Mouse (Mus musculus) left cerebral cortex, postnatal 36 days (tissue): Measurements from ENCODE around the gene Omt2a. TPM values are rescaled to one million over a fixed set of nuclear protein-coding genes. Genes with fewer than 3 reads are reported as not detected.
"Not testable (repeated sequence)": the region's sequence is repeated elsewhere in the genome, so short reads cannot be mapped to it uniquely, and the experiment has no call there.

Source experiments
- DNase-seq, 2 experiments: peaks; one replicate each; pipeline ENCODE4 v3.0.0; 2021 to 2022; ENCODE audit warnings: low spot score in 2 of 2, mixed read lengths in 1 of 2
- intact Hi-C: fragments of 180-260 bp; cut with DNase I; formaldehyde crosslinking; loops from one replicate; pipeline ENCODE4 v1.15.1; 2025
- total RNA-seq, 2 experiments: library from RNA; stranded (reverse); gene quantifications; 2 replicates each; pipeline ENCODE4 v1.2.3; 2021

Omt2a gene
- not detected for total RNA-seq

GRCm38 (mm10) chr9:78314696-78315095 lies at the start of gene Omt2a:
Gene Omt2a (minus strand): TSS chr9:78314796.
- intact Hi-C loops = no loop called here
- DNase-seq = no peak

DNA sequence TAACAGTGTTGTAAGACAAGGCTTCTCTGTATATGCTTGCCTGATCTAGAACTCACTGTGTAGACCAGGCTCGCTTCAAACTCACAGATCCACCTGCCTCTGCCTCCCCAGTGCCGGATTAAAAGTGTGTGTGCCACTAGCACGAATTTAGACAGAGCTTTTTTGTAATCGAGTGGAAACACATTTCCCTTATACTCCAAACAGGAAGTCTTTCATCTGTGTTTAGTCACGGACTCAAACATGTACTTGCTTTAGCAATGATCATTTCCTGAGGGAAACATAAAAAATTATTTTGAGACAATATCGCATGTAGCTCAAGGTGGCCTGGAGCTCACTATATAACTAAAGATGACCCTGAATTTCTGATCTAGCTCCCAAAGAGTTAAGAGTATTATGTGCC lies 48.8 kb upstream of the Omt2a start:
- intact Hi-C loops = no loop called here
- no peak for DNase-seq

GRCm38 (mm10) chr9:78360484-78360872 lies 45.9 kb upstream of the Omt2a start:
- intact Hi-C loops = no loop called here
- no peak for DNase-seq

DNA sequence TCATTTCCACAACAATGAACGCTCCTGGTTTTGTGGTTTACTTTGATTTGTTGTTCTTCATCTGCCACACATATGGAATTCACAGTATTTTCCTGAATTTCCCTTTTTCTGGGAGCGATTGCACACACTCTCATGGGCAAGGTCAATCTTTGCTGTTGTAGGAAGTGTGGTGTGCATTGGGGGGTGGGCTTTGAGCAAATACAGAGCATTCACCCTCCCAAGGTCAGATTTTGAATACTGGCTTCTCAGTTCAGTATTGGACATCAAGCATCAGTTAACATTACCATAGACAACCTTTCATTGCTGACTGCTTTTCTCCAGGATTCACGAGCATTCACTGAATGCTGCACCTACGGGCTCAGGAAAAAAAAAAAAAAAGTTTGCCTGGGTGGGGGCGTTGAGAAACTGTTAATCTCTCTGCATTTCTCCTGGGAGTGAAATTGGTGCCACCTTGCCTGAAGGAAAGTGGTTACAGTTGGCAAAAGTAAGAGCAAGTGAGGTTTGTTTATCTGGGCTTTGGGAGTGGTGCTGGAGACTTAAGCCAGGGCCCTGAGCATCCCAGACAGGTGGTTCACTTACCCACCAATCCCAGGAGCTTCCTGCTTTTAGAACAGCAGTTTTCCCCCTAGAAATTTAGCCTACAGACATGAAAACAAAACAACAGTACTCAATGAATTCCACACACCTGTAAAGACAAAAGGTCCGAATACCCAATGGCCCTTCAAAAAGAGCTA lies 45.3 kb upstream of the Omt2a start:
- intact Hi-C loops = loop anchor here (5.0 kb wide), 1 partner anchor 192 kb away; no protein-coding TSS in a partner anchor

DNA sequence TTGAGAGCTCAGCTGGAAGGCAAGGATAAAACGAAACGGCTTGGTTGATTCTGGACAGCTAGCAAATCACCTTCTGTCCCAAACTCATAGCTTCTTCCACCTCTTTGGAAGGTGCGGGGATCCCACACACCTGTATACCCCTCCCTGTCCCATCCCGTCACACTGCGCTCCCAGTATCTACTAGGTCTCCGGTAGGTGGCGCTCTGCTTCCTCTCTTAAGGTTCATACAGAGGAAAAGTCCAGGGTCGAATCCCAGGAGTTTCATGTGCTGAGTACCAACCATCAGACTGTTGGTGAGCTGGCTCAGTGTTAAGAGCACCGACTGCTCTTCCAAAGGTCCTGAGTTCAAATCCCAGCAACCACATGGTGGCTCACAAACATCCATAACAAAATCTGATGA lies 43.5 kb upstream of the Omt2a start:
- peak; percentile 15 to 28 for DNase-seq
- intact Hi-C loops = loop anchor here (5.0 kb wide), 1 partner anchor 194 kb away; no protein-coding TSS in a partner anchor

More for the DNA sequence above, 45.3 kb upstream of the Omt2a start:
- no peak for DNase-seq

DNA sequence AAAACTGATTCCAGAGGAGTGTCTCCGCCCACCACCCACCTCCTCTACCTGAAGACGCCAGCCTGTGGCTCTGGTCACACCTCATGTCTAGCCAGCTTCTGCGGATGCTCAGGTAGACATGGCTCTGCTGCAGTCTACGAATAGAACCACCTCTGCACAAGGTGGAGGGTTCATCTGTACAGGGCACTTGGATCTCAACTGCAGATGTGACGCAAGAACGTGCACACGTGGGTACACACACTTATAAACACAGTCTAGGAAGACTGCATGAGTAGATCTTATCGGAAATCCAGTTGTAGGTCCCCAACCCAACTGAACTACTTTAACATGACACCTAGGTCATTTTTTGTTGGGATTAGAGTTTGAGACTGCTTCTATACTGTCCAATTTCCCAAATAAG lies 41.0 kb upstream of the Omt2a start, which contains the start of gene Gsta2:
Gene Gsta2 (minus strand): TSS at position 178 of the 400 bp plus-strand sequence.
- intact Hi-C loops = loop anchor here (5.0 kb wide), 1 partner anchor 197 kb away; no protein-coding TSS in a partner anchor
- DNase-seq = no peak

- intact Hi-C loops = loop anchor here (5.0 kb wide), 1 partner anchor 197 kb away; no protein-coding TSS in a partner anchor
These were observed 40.3 kb upstream of the Omt2a start for GRCm38 (mm10) chr9:78354665-78355578.

DNA sequence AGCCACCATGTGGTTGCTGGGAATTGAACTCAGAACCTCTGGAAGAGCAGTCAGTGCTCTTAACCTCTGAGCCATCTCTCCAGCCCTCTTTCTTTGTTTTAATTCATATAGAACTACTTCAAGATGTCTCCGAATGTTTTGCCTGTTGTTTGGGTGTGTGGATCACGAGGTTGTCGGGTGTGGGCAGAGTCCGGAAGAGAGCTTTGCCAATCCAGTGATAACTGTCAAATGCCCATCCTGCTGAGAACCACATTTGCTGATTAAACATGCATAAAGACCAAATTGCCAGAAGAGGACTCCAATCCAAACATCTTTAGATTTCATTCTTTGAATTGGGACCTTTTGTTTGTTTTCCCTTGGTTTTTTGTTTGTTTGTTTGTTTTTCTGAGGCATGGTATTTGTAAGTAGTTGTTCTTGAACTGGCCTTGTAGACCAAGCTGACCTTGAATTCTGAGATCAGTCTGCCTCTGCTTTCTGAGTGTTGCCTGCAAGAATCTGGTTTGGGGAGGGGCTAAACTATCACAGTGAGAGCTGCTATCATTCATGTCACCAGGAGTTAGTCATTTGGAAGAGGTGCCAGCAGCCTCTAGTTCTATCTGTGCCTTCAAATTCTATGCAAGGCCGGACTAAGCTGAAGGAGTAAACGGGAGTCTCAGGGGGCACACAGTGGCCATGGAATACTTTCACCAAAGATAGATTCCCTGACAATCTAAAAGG lies 37.1 kb upstream of the Omt2a start:
- intact Hi-C loops = no loop called here
- DNase-seq = no peak

More at GRCm38 (mm10) chr9:78354665-78355578, 40.3 kb upstream of the Omt2a start:
- DNase-seq = no peak

DNA sequence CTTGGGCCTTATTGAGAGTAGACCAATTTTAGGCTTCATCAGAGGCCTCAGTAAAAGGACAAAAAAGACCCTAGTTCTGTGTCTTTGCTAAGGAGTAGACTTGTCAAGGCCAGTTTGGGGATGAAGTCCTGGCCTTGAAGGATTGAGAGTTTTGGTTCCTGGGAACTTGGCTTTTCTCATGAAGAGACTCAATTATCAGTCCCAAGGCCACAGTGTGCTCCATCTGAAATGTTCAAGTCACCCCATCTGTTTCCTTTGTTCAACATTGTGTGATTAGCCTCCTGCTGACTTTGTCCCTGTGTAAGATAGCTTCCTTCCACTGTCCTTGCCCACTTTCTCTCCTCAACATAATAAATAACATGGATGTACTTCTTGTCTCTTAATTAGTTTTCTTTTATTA lies 35.4 kb upstream of the Omt2a start:
- DNase-seq, intact Hi-C loops: not testable (repeated sequence)

DNA sequence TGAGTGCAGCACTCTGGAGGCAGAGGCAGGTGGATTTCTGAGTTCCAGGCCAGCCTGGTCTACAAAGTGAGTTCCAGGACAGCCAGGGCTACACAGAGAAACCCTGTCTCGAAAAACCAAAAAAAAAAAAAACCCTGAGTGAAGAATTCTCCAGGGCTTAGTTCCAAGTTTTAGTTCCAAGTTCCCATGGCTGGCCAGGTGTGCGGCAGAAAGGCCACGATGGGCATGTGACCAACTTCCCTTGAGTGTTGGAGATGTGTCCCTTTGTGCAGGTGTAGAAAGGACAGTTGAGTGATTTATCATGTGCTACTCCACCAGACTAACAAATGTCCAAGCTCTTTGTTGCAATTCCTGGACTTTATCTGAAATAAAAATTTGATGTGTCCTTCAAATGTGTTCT lies 34.5 kb upstream of the Omt2a start:
- intact Hi-C loops = loop anchor here (10.0 kb wide), 1 partner anchor 54 kb away; no protein-coding TSS in a partner anchor
- not testable (repeated sequence) for DNase-seq

DNA sequence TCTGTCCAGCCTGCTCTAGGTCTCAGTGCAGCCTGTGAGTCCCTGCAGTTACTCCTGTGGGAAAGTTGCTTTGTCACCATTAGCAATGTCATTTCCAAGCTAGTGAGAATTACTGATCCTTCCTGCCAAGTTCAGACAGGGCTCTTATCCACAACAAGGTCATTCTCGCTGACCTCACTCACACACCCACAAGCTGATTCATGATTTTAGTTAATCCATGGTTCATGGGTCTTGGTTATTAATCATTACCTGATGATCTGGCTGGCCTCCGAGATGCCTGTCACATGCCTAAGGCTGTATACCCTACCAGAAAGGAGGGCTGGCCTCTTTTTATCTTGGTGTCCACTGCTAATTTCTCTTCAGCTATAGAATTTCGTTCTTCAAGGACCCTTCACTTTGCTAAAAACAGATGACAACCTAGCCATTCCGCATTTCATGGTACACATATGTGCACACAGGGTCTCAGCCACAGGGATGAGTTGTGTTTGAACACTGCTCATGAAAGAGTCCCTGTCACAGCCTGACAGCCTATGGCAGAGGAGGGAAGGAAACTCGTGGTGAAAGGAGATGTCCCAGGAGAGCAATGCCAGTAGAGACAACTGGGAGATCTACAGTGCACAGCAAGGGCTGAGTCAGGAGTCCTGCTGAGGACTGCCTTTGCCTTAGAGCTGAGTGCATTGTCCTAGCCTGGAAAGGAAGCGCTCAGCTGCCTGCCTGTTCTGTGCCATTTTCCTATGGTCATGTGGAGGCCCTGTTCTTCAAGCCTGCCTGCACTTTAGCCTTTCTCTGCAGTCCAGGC lies 33.8 kb upstream of the Omt2a start:
- intact Hi-C loops = loop anchor here (10.0 kb wide), 1 partner anchor 54 kb away; no protein-coding TSS in a partner anchor
- not testable (repeated sequence) for DNase-seq

DNA sequence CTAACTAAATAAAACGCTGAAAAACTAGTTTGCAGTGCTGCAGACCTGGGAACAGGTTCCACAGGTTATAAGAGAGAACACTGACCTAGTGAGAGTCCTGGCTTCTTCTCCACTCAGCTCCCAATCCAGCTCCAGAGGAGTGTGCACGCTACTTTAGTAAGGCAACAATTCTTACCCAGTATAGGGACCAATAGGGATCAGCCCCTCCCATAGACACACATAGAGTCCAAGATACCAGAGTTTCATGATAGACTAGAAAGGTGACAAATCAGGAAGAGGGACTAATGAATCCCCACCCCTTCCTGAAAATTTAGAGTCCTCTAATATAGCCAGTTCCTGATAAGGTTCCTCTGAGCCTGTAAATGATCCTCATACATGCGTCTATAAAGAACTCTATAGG lies 32.4 kb upstream of the Omt2a start:
- no peak for DNase-seq
- intact Hi-C loops = loop anchor here (10.0 kb wide), 1 partner anchor 52 kb away; no protein-coding TSS in a partner anchor

DNA sequence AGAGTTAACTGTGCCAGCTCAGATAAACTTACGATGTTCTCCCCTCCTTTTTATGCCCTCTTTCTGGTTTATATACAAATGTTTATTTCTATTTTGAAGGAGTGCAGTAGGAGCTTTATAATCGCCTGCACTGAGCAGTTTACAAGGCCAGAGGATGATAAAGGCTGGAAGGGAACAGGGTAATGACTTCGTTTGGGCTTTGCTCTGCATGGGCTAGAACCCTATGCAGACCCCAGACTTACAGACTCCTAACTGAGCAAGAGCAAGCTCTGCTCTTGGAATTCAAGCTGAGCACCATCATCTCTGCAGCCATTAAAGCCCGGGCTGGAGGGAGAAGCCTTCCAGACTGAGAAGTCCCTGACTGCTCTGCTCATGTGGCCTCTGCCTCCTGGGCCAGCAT lies 30.6 kb upstream of the Omt2a start:
- DNase-seq = not testable (repeated sequence)
- intact Hi-C loops = loop anchor here (10.0 kb wide), 1 partner anchor 50 kb away; no protein-coding TSS in a partner anchor

DNA sequence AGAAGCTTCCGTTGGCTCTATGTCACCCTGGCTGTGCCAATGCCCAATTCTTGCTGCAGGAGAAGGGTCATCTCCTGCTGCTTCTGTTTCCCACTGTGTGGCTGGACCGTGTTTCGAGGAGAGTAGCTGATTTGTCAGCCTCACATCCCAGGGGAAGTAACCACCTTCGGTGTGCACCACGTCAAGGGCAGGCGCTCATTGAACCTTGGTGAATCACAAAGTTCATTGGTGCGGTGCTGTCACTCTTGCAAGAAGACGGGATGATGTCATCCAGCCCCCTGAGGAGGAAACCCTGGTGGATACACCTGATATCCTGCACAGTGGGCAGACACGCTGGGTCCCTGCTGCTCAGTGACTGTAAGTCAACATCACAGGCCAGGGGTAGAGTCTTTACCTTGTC lies 28.5 kb upstream of the Omt2a start:
- intact Hi-C loops = loop anchor here (10.0 kb wide), 1 partner anchor 48 kb away; no protein-coding TSS in a partner anchor
- DNase-seq = not testable (repeated sequence)

DNA sequence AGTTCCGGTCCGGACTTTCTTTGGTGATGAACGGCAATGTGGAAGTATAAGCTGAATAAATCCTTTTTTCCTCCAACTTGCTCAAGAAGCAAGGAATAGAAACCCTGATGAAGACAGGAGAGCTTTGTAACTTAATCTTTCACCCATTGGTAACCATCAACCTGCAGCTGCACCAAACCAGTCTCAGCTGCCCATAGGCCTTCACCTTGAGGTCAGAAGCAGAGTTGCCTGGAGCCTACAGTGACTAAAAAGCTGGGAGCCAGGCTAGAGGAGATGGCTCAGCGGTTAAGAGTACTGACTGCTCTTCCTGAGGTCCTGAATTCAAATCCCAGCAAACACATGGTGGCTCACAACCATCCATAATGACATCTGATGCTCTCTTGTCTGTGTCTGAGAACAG lies 27.9 kb upstream of the Omt2a start:
- intact Hi-C loops = loop anchor here (10.0 kb wide), 1 partner anchor 48 kb away; no protein-coding TSS in a partner anchor
- not testable (repeated sequence) for DNase-seq

DNA sequence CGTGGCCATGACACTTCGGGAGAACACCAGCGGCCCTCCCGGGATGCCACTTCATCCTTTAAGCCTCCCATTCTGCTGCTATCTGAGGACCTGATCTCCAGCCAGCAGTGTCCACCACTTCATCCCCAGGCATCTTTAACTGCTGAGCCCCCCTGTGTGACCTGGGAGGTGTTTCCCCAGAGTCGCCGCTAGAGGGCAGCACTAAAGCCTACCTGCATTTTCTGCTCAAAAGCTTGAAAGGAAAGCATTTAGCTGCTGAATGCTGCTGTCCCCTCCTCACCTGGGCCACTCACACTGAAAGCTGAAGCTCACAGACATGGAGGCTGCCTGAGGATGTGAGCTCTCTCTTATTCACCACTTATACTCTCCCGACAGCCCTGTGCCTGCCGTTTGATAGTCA lies 25.7 kb upstream of the Omt2a start:
- DNase-seq = peak; percentile 11
- intact Hi-C loops = loop anchor here (10.0 kb wide), 1 partner anchor 46 kb away; no protein-coding TSS in a partner anchor

GRCm38 (mm10) chr9:78337050-78337449 lies 22.5 kb upstream of the Omt2a start:
- DNase-seq, intact Hi-C loops: not testable (repeated sequence)

GRCm38 (mm10) chr9:78327289-78327688 lies 12.7 kb upstream of the Omt2a start, which contains the start of gene Omt2b:
Gene Omt2b (plus strand): TSS chr9:78327589.
- intact Hi-C loops, DNase-seq: not testable (repeated sequence)
